Mouse (Mus musculus) kidney, embryonic 15.5 days (tissue): ENCODE data around the gene Orm2. TPM values are rescaled to one million over a fixed set of nuclear protein-coding genes. Genes with fewer than 3 reads are reported as not detected.

ENCODE experiments used
- ATAC-seq: fragments of 200-750 bp; cut with Nextera tagmentation; replicated peaks from 2 replicates; pipeline ENCODE4 v1.8.0; 2017; ENCODE audit warnings: moderate TSS enrichment; ENCODE audit not compliant: low FRiP score
- H3K27ac ChIP-seq: fragments of 300-500 bp; sonication (generic); 2 replicates; pipeline ENCODE4 v1.5.1; 2015; ENCODE audit warnings: mild to moderate bottlenecking, inconsistent platforms
- H3K27me3 ChIP-seq: fragments of 300-500 bp; sonication (generic); 2 replicates; pipeline ENCODE4 v1.6.1; 2015; ENCODE audit warnings: inconsistent platforms
- H3K36me3 ChIP-seq: fragments of 300-500 bp; sonication (generic); 2 replicates; pipeline ENCODE4 v1.6.1; 2015; ENCODE audit warnings: inconsistent platforms
- H3K4me1 ChIP-seq: fragments of 300-500 bp; sonication (generic); 2 replicates; pipeline ENCODE4 v1.6.1; 2015; ENCODE audit warnings: inconsistent platforms
- H3K4me2 ChIP-seq: fragments of 300-500 bp; sonication (generic); 2 replicates; pipeline ENCODE4 v1.6.1; 2015; ENCODE audit warnings: moderate library complexity, mild to moderate bottlenecking, inconsistent platforms
- H3K4me3 ChIP-seq: fragments of 300-500 bp; sonication (generic); replicated peaks from 2 replicates; pipeline ENCODE4 v1.5.1; 2015; ENCODE audit warnings: mild to moderate bottlenecking, inconsistent platforms
- H3K9ac ChIP-seq: fragments of 300-500 bp; sonication (generic); 2 replicates; pipeline ENCODE4 v1.6.1; 2015; ENCODE audit warnings: mild to moderate bottlenecking, inconsistent platforms
- H3K9me3 ChIP-seq: fragments of 300-500 bp; sonication (generic); replicated peaks from 2 replicates; pipeline ENCODE4 v1.6.1; 2016; ENCODE audit warnings: inconsistent platforms
- WGBS: fragments of 180-500 bp; shearing (Covaris S2); methylation state at CpG from one replicate; pipeline ENCODE4 v1.1.7; 2015; ENCODE audit warnings: mixed read lengths; 5-methylcytosine and 5-hydroxymethylcytosine counted together
- polyA plus RNA-seq: library from polyadenylated mRNA; unstranded; fragments of >200 nt; fragmentation: Nextera tagmentation; extraction: Ambion mirVana; gene quantifications from 2 replicates; pipeline ENCODE4 v1.2.1, GENCODE M21; 2015

The Orm2 gene
- polyA plus RNA-seq, 1 experiment from 2014 or later, result not detected

DNA sequence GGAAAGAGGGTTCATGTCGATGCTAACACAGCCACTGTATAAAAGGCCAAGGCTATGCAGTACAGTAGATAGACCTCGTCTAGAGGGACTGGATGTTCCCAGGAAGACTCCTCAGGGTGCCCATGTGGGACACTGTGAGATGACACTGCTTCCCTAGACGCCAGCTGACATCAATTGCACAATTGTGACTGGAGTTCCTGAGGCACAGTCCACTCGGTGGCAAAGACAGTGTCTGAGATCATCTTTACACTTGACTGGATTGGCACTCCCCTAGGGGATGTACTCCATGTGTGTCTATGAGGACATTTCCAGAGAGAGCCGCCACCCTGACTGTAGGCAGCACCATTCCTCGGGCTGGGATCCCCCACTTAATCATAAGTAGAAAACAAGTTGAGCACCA is 13.7 kb upstream of the Orm2 start:
- Histone ChIP-seq H3K36me3 (no peaks in the 10 kb centered on the region), H3K9ac (no peak overlapping the region), H3K27ac (no peak overlapping the region), H3K27me3 (no peaks in the 10 kb centered on the region), H3K4me2 (no peak overlapping the region), H3K9me3 (no peaks in the 10 kb centered on the region), H3K4me1 (no peaks in the 10 kb centered on the region), H3K4me3 (no peak overlapping the region)
- WGBS, result 69% methylated on average over 6 of the region's 6 CpGs
- 0 out of 2 replicates have a peak, but pooled peaks have one; percentile 9 for ATAC-seq

DNA sequence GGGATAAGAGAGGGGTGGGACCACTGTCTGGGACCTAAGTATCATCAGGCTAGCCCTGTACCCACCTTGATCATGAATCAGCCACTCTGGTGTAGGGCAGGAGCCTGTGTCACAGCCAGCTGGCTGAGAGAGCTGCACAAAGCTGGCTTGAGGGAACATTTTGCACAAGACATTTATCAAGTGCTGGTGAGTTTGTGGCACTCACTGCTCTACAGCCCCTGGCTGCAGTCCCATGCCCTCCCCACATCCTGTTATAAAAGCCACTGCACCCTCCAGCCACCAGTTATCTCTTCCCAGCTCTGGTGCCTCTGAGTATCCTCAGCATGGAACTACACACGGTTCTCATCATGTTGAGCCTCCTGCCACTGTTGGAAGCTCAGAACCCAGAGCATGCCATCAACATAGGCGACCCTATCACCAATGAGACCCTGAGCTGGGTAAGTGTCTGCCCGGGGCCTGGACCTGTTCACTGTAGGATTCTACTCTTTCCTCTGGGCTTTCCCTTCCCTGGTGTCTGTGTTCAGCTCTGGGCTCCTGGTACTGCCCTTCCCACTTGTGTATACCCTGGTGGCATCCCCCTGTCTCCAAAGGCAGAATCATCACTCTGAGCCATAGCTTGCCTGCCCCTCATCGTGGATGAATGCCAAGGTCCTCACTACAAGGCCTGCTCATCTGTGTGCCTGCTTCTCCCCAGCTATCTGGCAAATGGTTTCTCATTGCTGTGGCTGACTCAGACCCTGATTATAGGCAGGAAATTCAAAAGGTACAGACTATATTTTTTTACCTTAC is 6.2 kb upstream of the Orm2 start, which contains the start of gene Orm3:
TSS of gene Orm3 (plus strand) at position 286 of the 789 bp plus-strand sequence.
- H3K4me1 ChIP-seq, result no peaks in the 10 kb centered on the region
- no peak within 1 kb of the TSS for H3K9ac ChIP-seq
- H3K9me3 ChIP-seq, result no peaks in the 10 kb centered on the region
- H3K27ac ChIP-seq, result no peak within 1 kb of the TSS
- H3K4me2 ChIP-seq, result no peak within 1 kb of the TSS
- no peak for ATAC-seq
- H3K36me3 ChIP-seq, result no peaks in the 10 kb centered on the region
- H3K4me3 ChIP-seq, result no peak within 1 kb of the TSS
- WGBS, result 62% methylated on average over 4 of the region's 4 CpGs
- no peaks in the 10 kb centered on the region for H3K27me3 ChIP-seq

DNA sequence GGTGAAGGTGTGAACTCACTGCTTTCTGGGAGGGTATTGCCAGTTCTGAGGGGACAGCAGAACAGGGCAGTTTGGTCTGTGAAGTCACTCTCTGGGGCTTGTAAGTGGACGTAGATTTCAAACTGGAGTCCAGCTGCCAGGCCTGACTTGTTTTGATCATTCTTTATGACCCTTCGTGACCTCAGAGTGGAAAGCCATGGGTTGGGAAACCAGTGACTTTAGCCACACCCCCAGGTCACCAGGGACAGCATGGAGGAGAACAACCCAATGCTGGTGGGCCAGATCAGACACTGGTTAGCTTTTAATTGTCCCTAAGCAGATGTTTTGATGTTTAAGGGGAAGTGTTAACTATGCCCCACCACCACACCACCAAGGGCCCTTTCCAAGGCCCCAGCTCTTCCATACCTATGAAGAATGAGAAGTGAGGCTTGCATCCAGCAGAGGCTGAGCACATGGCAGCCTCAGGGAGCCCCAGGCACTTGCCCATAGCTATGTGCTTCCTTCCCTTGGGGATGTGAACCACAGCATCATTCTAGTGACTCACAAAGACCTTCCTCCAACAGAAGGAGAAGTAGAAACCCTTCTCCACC is 5.2 kb upstream of the Orm2 start:
- Histone ChIP-seq H3K4me3 (no peak overlapping the region), H3K27ac (no peak overlapping the region), H3K36me3 (no peaks in the 10 kb centered on the region), H3K9me3 (no peaks in the 10 kb centered on the region), H3K4me2 (no peak overlapping the region), H3K9ac (no peak overlapping the region), H3K27me3 (no peaks in the 10 kb centered on the region), H3K4me1 (no peaks in the 10 kb centered on the region)
- no peak for ATAC-seq
- 52% methylated on average over 2 of the region's 2 CpGs for WGBS

DNA sequence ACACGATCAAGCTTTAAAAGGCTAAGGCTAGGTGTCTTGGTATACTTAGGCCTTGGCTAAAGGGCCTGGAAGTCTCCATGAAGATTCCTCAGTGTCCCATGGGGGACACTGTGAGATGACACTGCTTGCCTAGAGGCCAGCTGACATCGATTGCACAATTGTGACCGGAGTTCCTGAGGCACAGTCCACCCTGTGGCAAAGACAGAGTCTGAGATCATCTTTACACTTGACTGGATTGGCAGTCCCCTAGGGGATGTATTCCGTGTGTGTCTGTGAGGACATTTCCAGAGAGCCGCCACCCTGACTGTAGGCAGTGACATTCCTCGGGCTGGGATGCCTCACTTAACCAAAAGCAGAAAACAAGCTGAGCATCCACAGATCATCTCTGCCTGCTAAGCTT is 2.4 kb upstream of the Orm2 start:
- 74% methylated on average over 6 of the region's 6 CpGs for WGBS
- H3K4me1 ChIP-seq, result no peaks in the 10 kb centered on the region
- no peak overlapping the region for H3K4me3 ChIP-seq
- no peak overlapping the region for H3K4me2 ChIP-seq
- H3K27me3 ChIP-seq, result no peaks in the 10 kb centered on the region
- H3K36me3 ChIP-seq, result no peaks in the 10 kb centered on the region
- no peaks in the 10 kb centered on the region for H3K9me3 ChIP-seq
- H3K27ac ChIP-seq, result no peak overlapping the region
- no peak overlapping the region for H3K9ac ChIP-seq
- no peak for ATAC-seq

DNA sequence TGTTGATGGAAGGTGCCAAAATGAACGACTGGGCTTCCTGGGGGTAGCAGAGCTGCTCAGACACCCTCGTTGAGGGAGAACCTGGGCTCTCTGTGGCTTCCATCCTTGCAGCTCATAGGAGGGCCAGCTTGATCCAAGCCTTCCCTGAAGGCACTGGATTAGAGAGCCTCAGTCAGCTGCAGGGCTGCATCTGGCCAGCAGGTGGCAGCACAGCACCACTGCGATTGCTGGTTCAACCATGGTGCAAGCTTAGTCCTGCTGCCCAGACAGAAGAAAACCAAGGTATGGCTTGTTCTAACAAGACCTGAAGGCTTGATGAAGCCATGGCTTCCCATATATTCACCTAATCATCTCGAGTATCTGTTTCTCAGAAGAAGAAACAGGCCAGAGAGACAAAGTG is 6.3 kb downstream of the Orm2 start:
- Histone ChIP-seq H3K4me1 (no peaks in the 10 kb centered on the region), H3K9ac (no peak overlapping the region), H3K9me3 (no peaks in the 10 kb centered on the region), H3K36me3 (peaks cover 54% of the 10 kb centered on the region), H3K4me3 (no peak overlapping the region), H3K27ac (no peak overlapping the region), H3K4me2 (no peak overlapping the region), H3K27me3 (no peaks in the 10 kb centered on the region)
- ATAC-seq, result peak; percentile 20; the same call in 1 of the 2 replicates
- 18% methylated on average over 4 of the region's 4 CpGs for WGBS

DNA sequence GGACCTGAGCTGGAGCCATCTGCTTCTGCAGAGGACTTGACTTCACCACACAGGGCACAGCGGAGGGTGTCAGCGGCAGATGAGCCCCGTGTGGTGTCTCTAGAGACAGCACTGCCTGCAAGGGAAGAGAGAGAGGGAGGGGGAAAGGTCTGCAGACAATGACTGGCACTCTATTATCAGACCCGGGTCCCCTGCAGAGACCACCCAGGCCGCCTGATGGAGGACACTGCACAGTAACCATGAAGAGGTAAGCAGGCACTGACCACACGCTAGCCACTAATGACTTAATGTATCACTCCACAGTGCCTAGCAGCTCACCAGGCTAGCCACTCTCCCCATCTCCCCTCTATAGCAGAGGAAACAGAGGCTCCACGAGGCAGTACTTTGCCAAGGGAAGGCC is 8.6 kb downstream of the Orm2 start:
- Histone ChIP-seq H3K36me3 (peaks cover 77% of the 10 kb centered on the region), H3K9ac (no peak overlapping the region), H3K9me3 (no peaks in the 10 kb centered on the region), H3K4me1 (no peaks in the 10 kb centered on the region), H3K4me2 (no peak overlapping the region), H3K27me3 (no peaks in the 10 kb centered on the region), H3K4me3 (no peak overlapping the region), H3K27ac (no peak overlapping the region)
- 72% methylated on average over 7 of the region's 7 CpGs for WGBS
- ATAC-seq, result no peak

DNA sequence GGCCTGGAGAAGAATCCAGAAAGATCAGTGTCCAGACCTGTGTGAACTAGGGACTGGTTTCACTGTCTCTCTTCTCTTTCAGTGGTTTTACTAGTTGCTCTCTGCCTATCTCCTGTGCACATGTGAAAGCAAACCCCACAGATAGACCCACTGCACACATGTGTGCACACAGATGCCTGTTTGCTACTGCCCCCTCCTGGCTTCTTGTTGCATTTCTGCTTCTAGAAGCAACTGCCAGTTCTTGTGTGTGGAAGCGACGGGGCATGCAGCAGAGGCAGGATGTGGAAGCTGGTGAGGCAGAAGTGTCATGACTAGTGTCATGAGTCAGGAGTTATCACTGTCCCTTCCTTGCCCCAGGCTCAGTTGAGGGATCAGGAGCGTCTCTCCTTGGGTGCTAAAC is 9.6 kb downstream of the Orm2 start:
- Histone ChIP-seq H3K36me3 (peaks cover 85% of the 10 kb centered on the region), H3K4me3 (no peak overlapping the region), H3K4me1 (no peaks in the 10 kb centered on the region), H3K9ac (no peak overlapping the region), H3K9me3 (no peaks in the 10 kb centered on the region), H3K4me2 (no peak overlapping the region), H3K27me3 (no peaks in the 10 kb centered on the region), H3K27ac (no peak overlapping the region)
- ATAC-seq, result no peak
- 48% methylated on average over 3 of the region's 3 CpGs for WGBS

DNA sequence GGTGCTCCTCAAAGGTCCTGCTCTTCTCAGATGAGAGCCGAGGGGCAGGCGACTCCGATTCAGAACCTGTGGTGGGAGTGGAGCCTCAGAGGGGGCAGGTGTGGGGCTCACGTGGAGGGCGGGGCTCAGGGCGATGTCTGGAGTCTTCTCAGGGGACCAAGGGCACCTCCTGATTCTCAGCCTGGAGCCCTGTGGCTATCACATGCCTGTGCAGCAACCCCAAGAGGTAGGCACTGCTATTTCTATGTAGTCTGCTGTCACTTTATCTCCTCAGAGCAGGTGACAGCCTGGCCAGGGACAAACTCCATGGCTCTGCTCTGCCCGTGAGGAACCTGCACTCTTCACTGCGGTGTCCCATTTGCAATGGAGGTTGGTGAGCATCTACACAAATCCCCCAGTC is 11.2 kb downstream of the Orm2 start:
- no peaks in the 10 kb centered on the region for H3K4me1 ChIP-seq
- H3K36me3 ChIP-seq, result peaks cover 86% of the 10 kb centered on the region
- no peak overlapping the region for H3K9ac ChIP-seq
- ATAC-seq, result no peak; the same call in 1 of the 2 replicates
- H3K27ac ChIP-seq, result no peak overlapping the region
- WGBS, result 88% methylated on average over 8 of the region's 8 CpGs
- no peaks in the 10 kb centered on the region for H3K9me3 ChIP-seq
- H3K27me3 ChIP-seq, result no peaks in the 10 kb centered on the region
- H3K4me3 ChIP-seq, result no peak overlapping the region
- H3K4me2 ChIP-seq, result no peak overlapping the region

DNA sequence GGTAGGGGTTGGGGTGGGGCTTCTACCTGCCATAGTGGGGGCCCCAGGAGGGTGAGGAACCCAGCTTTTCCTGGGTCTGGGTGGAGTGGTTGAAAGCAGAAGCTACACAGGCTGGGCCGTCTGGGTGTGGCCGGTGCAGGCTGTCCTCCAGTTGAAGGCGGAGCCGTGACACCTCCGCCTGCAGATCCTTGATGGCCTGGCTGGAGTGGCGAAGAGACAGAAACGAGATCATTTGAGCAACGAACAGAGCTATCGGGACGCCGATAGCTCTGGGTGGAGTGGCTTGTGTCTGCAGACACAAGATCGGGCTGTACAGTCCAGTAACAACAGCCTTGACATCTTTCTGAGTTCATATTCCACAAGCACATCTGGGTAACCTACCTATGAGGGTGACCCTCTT is 12.1 kb downstream of the Orm2 start:
- 0 out of 2 replicates have a peak, but pooled peaks have one; percentile 31 for ATAC-seq
- H3K27me3 ChIP-seq, result no peaks in the 10 kb centered on the region
- H3K9me3 ChIP-seq, result no peaks in the 10 kb centered on the region
- WGBS, result 61% methylated on average over 12 of the region's 12 CpGs
- H3K27ac ChIP-seq, result no peak overlapping the region
- no peak overlapping the region for H3K4me2 ChIP-seq
- H3K36me3 ChIP-seq, result peaks cover 89% of the 10 kb centered on the region
- no peak overlapping the region for H3K9ac ChIP-seq
- H3K4me3 ChIP-seq, result no peak overlapping the region
- H3K4me1 ChIP-seq, result no peaks in the 10 kb centered on the region

DNA sequence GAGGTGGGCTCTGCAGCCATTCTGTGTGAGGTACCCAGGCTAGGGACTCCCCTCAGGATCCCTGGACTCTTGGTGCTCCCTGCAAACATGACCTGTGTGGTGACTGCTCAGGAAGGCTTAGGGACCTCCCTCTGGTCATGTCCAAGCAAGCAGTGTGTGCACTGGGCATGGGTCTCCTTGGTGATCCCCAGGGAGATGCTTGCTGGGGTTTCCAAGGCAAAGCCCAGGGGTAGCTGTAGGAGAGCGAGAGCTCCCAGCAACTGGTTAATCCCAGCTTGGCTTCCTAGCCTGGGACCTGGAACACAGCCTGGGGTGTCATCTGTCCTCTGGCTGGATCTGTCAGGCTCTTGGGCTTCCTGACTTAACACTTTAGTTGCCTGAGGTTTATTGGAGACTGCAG is 13.1 kb downstream of the Orm2 start:
- H3K9me3 ChIP-seq, result no peaks in the 10 kb centered on the region
- H3K36me3 ChIP-seq, result peaks cover 89% of the 10 kb centered on the region
- H3K4me1 ChIP-seq, result no peaks in the 10 kb centered on the region
- ATAC-seq, result no peak
- no peaks in the 10 kb centered on the region for H3K27me3 ChIP-seq
- no peak overlapping the region for H3K4me3 ChIP-seq
- 93% methylated on average over 1 of the region's 1 CpGs for WGBS
- no peak overlapping the region for H3K27ac ChIP-seq
- H3K9ac ChIP-seq, result no peak overlapping the region
- H3K4me2 ChIP-seq, result no peak overlapping the region

DNA sequence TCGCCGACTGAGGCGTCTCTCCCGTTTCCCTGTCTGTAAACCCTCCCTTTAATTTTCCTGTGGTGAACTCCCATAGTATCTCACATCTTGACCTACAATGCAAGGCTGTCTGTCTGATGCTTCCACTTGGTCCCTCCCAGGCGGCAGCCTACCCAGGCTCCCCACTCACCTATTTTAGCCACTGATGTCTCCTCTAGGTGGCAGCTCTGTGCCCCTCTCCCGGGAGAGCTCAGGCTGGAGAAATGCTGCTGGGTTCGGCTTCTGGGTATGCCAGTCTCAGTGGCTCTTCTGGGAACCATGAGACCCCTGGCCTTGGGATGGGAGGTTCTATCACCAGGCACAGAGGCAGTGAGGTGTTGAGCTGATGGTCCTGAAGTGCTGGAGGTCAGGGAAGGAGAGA is 15.2 kb downstream of the Orm2 start:
- Histone ChIP-seq H3K36me3 (peaks cover 96% of the 10 kb centered on the region), H3K27me3 (no peaks in the 10 kb centered on the region), H3K4me2 (no peak overlapping the region), H3K9me3 (no peaks in the 10 kb centered on the region), H3K9ac (no peak overlapping the region), H3K4me3 (no peak overlapping the region), H3K27ac (no peak overlapping the region), H3K4me1 (no peaks in the 10 kb centered on the region)
- no peak for ATAC-seq
- 76% methylated on average over 7 of the region's 7 CpGs for WGBS

DNA sequence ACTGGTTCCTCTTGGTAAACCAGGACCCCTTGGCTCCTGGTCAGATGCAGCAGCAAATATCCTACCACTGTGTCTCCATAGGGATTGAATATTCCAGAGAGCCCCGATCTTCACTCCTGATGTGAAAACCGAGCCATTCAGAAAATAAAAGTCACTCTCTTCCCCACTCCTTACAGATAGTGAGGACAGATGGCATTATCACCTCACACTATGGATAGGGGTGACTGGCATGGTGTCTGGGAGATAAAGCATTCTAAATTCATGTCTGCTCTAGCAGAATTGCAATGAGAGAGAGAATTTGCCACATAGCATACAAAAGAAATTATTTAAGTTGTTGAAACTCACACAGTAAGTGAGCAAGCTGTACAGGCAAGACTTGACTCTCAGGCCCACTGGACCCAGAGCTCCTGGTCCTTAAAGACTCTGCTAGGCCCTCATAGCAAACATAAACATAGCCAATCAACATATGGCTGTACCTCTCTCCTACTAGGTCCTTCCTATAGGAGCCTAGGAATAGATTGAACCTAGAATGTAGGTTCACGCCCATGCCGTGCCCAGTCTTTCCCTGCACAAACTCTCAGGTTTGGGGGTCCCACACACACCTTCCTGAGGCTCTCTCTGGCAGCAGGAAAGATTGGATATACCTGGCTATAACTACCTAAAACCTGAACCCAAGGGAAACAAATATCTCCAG is 20.6 kb downstream of the Orm2 start:
- H3K9me3 ChIP-seq, result no peaks in the 10 kb centered on the region
- ATAC-seq, result no peak
- no peak overlapping the region for H3K4me3 ChIP-seq
- no peak overlapping the region for H3K27ac ChIP-seq
- H3K9ac ChIP-seq, result no peak overlapping the region
- peaks cover 84% of the 10 kb centered on the region for H3K36me3 ChIP-seq
- H3K4me2 ChIP-seq, result no peak overlapping the region
- H3K27me3 ChIP-seq, result no peaks in the 10 kb centered on the region
- WGBS, result 84% methylated on average over 4 of the region's 4 CpGs
- no peaks in the 10 kb centered on the region for H3K4me1 ChIP-seq
